Mouse (Mus musculus) effector memory CD4-positive, alpha-beta T cell, adult 7 months (primary cell): ENCODE data around the gene Vmn1r211. TPM values are rescaled to one million over a fixed set of nuclear protein-coding genes. Genes with fewer than 3 reads are reported as not detected.

Source experiments
- polyA plus RNA-seq: library from polyadenylated mRNA; unstranded; fragments of 100-300 nt; shearing (Covaris generic); gene quantifications from one replicate; pipeline ENCODE4 v1.2.1, GENCODE M21; 2017

Vmn1r211 gene
- not detected for polyA plus RNA-seq

GRCm38 (mm10) chr13:22857461-22857860 lies at the start of gene Vmn1r211:
Vmn1r211 (minus strand) TSS chr13:22857561.

GRCm38 (mm10) chr13:22884105-22884504 lies 26.7 kb upstream of the Vmn1r211 start, which contains the start of gene Vmn1r212:
Vmn1r212 (minus strand) TSS chr13:22884205.

GRCm38 (mm10) chr13:22831248-22831647 lies 26.1 kb downstream of the Vmn1r211 start, which contains the start of gene Vmn1r210:
Vmn1r210 (minus strand) TSS chr13:22831348.

GRCm38 (mm10) chr13:22809582-22809981 lies 47.8 kb downstream of the Vmn1r211 start, which contains the start of gene Vmn1r209:
Vmn1r209 (minus strand) TSS chr13:22809682.

Other genes starting within 250 kb of the Vmn1r211 start
- 0.35 TPM for gene Vmn1r206, start 233.3 kb downstream of the Vmn1r211 start, polyA plus RNA-seq
- not detected for gene Vmn1r207-ps, start 127.9 kb downstream of the Vmn1r211 start, polyA plus RNA-seq
- 0.20 TPM for gene Vmn1r208, start 80.2 kb downstream of the Vmn1r211 start, polyA plus RNA-seq
- gene Vmn1r209, start 47.9 kb downstream of the Vmn1r211 start, polyA plus RNA-seq, result not detected
- 0.15 TPM for gene Vmn1r210, start 26.2 kb downstream of the Vmn1r211 start, polyA plus RNA-seq
- gene Vmn1r212, start 26.6 kb upstream of the Vmn1r211 start, polyA plus RNA-seq, result not detected
- gene Vmn1r213, start 150.1 kb upstream of the Vmn1r211 start, polyA plus RNA-seq, result not detected
- 0.29 TPM for gene Vmn1r214, start 172.9 kb upstream of the Vmn1r211 start, polyA plus RNA-seq
- not detected for gene Vmn1r215, start 210.5 kb upstream of the Vmn1r211 start, polyA plus RNA-seq